Mouse (Mus musculus) left cerebral cortex, adult 2 months (tissue): Measurements from ENCODE around the gene Gm17455. TPM values are rescaled to one million over a fixed set of nuclear protein-coding genes. Genes with fewer than 3 reads are reported as not detected.

Source experiments
- DNase-seq, 2 experiments: peaks; one replicate each; pipeline ENCODE4 v3.0.0; 2021 to 2022; ENCODE audit warnings: low spot score in 2 of 2, mixed read lengths in 1 of 2; ENCODE audit errors: extremely low spot score in 1 of 2
- H3K27ac ChIP-seq: fragments of 200-600 bp; 2 replicates; pipeline ENCODE4 v1.8.1; 2022
- H3K4me3 ChIP-seq: fragments of 200-600 bp; 2 replicates; pipeline ENCODE4 v1.8.1; 2022
- CTCF ChIP-seq: fragments of 200-600 bp; IDR thresholded peaks from 2 replicates; pipeline ENCODE4 v1.8.1; 2022; ENCODE audit warnings: antibody characterized with exemption, mild to moderate bottlenecking, moderate library complexity
- intact Hi-C: fragments of 180-260 bp; cut with DNase I; formaldehyde crosslinking; loops from one replicate; pipeline ENCODE4 v1.15.1; 2025
- total RNA-seq, 2 experiments: library from RNA; stranded (reverse); gene quantifications; 2 replicates each; pipeline ENCODE4 v1.2.3; 2021

Gene Gm17455
- total RNA-seq, 2 experiments from 2014 or later = not detected

DNA sequence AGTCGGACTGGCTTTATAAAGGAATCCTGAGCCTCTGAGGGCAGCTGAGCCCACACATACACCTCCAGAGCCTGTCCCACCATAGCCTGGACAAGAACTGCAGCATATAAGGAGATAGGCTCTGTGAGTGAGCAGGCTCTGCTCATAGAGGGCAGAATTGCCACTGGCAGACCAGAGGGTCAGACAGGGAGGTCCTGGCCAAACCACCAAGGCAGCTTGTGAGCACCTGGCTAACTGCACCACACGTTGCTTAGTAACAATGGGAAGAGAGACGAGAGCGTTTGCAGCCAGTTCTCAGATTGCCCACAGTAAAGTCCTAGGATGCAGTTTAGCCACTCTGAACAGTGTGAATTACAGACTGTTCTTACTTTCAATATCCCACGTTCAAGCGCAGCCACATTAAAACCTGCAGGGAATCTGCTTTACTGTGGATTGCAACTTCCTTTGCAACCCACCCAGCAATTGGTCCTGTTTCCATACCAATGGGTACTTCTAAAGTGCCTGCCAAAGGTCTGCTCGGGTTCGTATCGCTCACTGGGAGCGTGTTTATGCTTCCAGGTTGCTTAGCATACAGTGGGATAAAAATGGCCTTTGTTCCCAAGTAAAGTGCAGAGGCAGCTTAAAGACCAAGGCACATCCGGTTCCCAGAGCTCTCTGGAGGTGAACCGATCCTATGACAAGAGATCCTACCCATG, 37.8 kb upstream of the Gm17455 start:
- H3K27ac ChIP-seq = no peak overlapping the region
- no peak for TF ChIP-seq CTCF
- no peak overlapping the region for H3K4me3 ChIP-seq
- intact Hi-C loops = no loop called here
- no peak for DNase-seq

DNA sequence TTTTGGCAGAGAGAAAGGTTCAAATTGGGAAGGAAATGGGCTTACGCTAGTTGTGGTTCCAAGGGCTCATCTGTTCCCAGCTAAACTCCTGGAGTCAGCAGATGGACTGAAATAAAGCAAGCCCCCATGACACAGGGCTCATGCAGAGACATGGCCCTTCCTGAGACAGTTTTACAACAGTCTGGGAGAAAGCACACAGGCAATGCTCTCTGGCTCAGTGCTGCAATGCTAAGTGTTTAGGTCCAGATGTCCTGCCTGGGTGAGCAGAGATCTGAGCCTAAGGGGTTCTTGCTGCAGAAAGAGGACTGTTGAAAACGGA, 37.3 kb upstream of the Gm17455 start:
- no peak for TF ChIP-seq CTCF
- intact Hi-C loops = no loop called here
- DNase-seq = no peak
- H3K27ac ChIP-seq = no peak overlapping the region
- no peak overlapping the region for H3K4me3 ChIP-seq

DNA sequence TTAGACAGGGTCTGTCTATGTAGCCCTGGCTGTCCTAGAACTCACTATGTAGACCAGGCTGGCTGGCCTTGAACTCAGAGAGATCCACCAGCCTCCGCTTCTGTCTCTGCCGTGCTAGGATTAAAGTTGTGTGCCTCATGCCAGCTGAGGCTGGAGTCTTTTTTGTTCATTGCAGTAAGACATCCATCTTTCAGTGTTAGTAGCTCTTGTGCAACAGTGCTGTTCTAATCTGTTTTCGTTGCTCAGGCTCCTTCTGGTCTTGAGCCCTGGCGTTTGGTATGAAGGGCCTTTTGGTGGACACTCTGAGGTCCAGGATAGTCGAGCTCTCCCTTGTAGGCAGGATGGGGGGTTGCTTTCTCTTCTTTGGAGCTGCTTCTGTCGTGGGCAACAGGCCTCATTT, 36.1 kb upstream of the Gm17455 start:
- no peak for TF ChIP-seq CTCF
- Histone ChIP-seq H3K4me3 (no peak overlapping the region), H3K27ac (no peak overlapping the region)
- no peak for DNase-seq
- intact Hi-C loops = no loop called here

DNA sequence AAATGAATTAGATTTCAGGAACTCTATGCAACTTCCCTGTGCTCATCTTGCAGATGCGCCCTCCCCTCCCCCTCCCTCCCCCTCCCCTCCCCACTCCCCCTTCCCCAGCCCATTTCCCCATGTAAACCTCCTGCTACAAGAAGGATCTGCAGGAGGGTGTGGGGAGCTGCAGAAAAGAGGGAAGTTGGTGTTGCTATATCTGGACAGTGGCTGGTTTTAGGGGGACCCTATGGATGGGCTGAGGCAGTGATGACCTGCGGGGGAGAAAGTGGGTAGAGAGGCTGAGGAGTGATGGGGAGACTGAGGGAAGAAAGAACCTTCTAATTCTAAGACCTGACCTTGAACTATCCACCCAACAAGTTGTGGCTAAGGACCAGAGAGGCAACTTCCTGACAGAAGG, 32.4 kb upstream of the Gm17455 start:
- intact Hi-C loops = no loop called here
- no peak for TF ChIP-seq CTCF
- DNase-seq = no peak
- H3K4me3 ChIP-seq = no peak overlapping the region
- H3K27ac ChIP-seq = no peak overlapping the region

DNA sequence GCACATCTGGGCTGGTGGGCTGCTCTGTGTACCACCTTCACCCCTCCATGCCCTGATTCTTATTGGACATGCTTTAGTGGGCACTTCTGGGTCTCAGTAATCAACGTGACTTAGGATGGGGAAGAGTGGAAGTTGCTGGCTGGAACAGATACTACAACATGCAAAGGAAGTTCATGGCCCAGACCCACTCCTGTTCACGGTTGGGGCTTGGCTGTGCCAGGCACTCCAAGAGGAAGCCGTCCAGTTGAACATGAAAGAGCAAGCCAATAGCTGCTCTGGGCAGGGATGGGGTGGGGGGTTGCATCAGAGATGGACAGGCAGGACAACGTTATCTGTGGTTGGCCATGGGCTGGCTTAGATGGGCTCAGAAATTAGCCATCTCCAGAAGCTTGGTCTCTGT, 31.6 kb upstream of the Gm17455 start:
- DNase-seq = no peak
- intact Hi-C loops = no loop called here
- Histone ChIP-seq H3K27ac (no peak overlapping the region), H3K4me3 (no peak overlapping the region)
- TF ChIP-seq CTCF = no peak

DNA sequence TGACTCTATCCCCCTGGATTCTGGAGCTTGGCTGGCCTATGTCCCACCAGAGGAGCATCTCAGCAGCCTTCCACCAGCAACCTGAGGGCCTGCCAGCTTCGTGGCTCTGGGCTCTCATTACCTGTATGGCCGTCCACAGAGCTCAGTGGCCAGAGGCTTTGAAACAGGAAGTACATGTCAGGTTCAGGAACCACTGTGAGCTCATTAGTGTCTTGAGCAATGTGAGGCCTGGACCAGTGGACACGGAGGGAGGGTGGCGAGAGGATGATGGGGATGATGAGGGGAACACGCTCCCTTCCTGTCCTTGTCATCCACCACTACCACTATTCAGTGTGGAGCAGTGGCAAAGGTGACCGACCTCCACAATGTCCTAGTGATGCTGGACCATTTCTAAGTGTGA, 30.1 kb upstream of the Gm17455 start:
- no peak overlapping the region for H3K4me3 ChIP-seq
- intact Hi-C loops = no loop called here
- TF ChIP-seq CTCF = no peak
- H3K27ac ChIP-seq = no peak overlapping the region
- no peak for DNase-seq

DNA sequence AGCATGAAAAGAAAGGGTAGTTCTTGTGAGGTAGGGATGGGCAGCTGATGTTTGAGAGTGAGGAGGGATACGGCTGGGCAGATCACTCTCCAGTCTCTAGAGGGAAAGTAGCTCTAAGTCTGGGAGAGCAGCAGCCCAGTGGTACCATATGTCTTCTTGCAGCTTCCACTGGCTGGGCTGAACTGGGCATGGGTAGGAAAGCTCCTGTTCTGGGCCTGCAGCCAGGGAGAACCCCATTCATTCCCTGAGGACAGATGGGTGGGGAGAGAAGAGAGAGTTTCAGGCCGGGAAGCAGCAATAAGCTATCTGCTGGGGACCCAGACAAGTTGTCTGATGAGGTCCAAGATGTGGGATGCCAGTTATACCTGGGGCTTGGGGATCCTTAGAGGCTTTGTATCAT, 29.4 kb upstream of the Gm17455 start:
- intact Hi-C loops = no loop called here
- TF ChIP-seq CTCF = no peak
- no peak for DNase-seq
- Histone ChIP-seq H3K4me3 (no peak overlapping the region), H3K27ac (no peak overlapping the region)

DNA sequence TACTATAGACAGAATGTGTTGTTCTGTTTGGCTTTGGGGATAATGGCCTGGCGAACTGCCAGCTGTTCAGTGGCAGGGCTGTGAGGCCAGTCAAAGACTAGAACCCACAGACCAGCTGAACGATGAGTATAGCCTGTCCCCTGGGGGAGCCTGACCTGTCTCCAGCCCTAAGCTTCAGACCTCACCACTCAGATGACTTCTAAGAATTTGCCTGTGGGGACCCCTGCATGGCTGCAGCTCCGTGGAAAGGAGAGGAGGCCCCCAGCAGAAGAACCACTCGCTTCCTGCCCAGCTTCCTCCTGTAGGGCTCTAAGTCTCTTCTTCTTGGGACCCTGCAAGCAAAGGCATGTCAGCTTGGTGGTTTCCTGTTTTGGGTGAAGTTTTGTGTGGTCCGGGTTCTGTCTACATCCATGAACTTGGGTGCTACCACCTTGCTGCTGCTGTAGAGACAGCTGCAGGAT, 28.9 kb upstream of the Gm17455 start:
- no peak overlapping the region for H3K4me3 ChIP-seq
- intact Hi-C loops = no loop called here
- no peak for DNase-seq
- H3K27ac ChIP-seq = no peak overlapping the region
- TF ChIP-seq CTCF = no peak

DNA sequence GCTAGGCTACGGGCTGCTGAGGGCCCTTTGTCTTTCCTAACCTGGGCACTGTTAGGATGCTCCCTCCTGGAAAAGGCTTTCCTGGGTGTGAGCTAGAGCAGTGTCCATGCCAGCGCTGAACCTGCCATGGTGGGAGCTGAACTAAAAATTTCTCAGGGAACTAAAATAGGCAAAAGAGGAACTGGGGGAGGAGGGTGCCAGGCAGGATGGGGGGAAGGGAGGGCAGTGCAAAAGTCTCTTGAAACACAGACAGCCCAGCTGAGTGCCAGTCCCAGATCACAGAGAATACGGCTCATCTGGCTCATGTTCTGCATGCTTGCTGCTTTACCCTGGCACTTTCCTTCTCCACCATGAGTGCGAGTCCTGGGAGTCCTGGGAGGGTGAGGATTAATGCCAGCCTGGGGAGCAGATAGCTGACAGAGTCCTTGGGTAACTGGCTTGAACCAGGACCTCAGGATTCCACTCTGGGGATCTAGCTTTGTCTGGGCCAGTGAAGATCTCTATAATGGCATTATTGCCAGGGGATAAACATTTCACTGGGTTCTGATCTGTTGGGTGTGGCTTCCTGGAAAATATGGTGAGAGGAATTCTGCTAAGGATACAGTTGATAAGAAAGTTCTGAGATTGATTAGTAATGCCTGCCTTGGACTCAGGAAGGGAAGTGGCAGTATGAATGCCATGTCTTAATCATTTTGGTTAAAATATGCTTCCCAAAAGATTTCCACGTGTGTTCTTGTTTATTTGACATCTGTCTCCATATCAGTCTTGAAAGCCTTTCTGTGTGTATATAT, 27.7 kb upstream of the Gm17455 start:
- TF ChIP-seq CTCF = no peak
- intact Hi-C loops = no loop called here
- Histone ChIP-seq H3K4me3 (no peak overlapping the region), H3K27ac (no peak overlapping the region; the same call in 1 of the 2 replicates)
- no peak for DNase-seq

DNA sequence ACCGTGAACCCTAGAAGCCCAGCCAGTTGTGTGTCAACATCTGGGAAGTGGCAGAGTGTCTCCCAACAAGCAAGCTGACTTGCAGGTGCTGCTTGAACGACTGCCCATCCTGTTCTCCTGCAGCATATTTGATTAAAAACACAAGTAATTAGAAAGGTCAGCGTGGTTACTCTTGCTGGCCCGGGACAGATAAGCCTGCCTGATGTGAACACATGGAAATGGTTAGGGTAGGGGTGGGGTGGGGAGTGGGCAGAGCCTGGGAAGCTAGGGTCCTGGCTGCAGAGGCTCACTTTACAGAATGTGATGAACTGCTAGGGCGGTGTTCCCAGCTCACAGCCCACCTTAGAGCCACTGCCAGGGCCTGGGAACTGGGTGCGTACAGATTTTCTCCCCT, 26.0 kb upstream of the Gm17455 start:
- no peak for DNase-seq
- no peak overlapping the region for H3K27ac ChIP-seq
- intact Hi-C loops = no loop called here
- no peak for TF ChIP-seq CTCF
- no peak overlapping the region for H3K4me3 ChIP-seq

DNA sequence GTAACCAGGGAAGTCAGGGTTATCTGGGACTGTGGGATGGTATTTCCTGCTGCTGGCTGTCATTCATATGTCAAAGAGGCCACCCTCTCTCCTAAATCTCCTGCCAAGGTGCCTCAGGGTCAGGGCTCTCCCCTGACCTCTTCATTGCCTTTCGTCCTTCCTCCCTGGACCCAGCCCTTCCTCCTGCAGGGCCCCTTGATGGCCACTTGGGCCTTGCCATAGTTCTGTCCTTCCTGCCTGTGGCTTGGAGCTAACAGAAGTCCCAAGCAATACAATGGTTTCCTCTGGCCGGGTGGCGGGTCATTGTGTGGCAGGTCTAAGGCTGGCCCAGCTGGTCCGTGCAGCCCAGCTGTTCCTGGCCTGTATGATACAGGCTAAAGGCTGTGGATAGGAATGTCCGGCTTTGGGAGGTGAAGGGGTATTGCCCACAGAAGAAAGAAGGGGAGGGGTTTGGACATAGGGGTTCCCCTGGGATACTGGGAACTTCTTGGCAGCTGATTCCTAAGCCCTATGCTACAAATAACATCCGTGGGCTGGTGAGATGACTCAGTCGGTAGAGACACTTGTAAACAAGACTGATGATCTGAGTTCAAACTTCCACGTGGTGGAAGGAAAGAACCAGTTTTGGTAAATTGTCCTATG, 25.5 kb upstream of the Gm17455 start:
- Histone ChIP-seq H3K27ac (no peak overlapping the region), H3K4me3 (no peak overlapping the region)
- intact Hi-C loops = no loop called here
- TF ChIP-seq CTCF = no peak; the same call in 1 of the 2 replicates
- DNase-seq = no peak

DNA sequence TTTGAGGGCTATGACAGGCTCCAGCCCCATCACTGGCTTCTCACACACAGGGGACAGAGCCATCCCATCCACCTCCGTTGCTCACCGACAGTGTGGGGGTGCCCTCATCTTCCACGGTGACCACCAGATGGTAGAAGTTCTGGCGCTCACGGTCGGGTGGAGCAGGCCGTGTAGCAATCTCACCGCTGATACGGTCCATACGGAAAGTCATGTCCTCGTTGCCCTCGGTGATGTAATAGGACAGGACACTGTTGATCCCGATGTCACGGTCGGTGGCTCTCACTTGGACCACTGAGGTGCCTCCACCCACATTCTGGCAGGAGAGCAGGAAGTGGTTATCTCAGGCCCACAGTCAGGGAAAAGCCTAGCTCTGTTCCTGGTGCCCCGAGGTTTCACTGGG, 22.8 kb upstream of the Gm17455 start:
- no peak overlapping the region for H3K27ac ChIP-seq

More for the DNA sequence above, 22.8 kb upstream of the Gm17455 start:
- intact Hi-C loops = no loop called here
- DNase-seq = no peak
- no peak for TF ChIP-seq CTCF
- H3K4me3 ChIP-seq = no peak overlapping the region
